Comparison of ENCODE assay signal across 22 mouse cellular contexts in the genomic region with DNA sequence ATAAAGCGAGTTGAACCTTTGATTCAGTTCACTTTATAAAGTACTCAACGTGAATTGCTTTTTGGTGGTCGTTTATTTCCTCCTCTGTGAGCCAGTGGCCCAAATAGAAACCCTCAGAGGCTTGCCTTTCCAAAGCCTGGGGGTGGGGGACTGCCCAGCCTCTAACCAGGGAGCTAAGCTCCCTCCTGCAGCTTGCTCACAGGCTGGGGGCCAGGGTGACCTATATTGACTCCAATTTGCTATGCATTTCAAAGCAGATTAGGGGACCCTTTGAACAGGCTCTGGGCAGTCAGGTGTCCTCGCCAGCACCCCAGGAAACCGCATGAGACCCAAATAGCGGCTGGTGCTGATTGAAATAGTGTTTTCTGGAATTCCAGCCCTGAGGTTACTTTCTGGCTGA.
DNase-seq lines count a peak whose midpoint lies in the region; ATAC-seq and TF ChIP-seq lines count a peak whose summit lies in the region.
"Had no signal": no experiment of that assay in that cellular context is flagged by ENCODE, and none has a peak within 500 bp of the region (broad histone marks: within the 10 kb centered on the region; RNA-seq: fewer than 3 reads in every experiment).

No protein-coding gene starts in this region.

- no peak for ATAC-seq in hindbrain, embryonic 13.5 days (ENCODE audit: low FRiP score)
- no peak for ATAC-seq in midbrain, embryonic 16.5 days
- ATAC-seq: forebrain, embryonic 13.5 days; forebrain, postnatal 0 days; hindbrain, postnatal 0 days had no signal

- DNase-seq in hindbrain, embryonic 10.5 days (ENCODE audit: low spot score) = no peak
- DNase-seq in midbrain, embryonic 10.5 days (ENCODE audit: low spot score) = no peak
- peak; percentile 10 for DNase-seq in brain, embryonic 14.5 days (ENCODE audit: low read depth)
- DNase-seq in retina, postnatal 1 day = peak; percentile 73
- DNase-seq in kidney, postnatal 14 days = no peak
- DNase-seq: adrenal gland, adult 2 months; adrenal gland, postnatal 25 days; cerebellum, adult 11 months; cerebellum, adult 8-10 months; cerebellum, postnatal 14 days; embryo, embryonic 11 days; forebrain, postnatal 0 days; gastrocnemius, postnatal 14 days; heart, postnatal 36 days had no signal

- no peaks in the 10 kb centered on the region for H3K36me3 ChIP-seq in hindbrain, embryonic 10.5 days
- H3K36me3 ChIP-seq in hindbrain, embryonic 13.5 days = no peaks in the 10 kb centered on the region
- H3K36me3 ChIP-seq in midbrain, embryonic 10.5 days = no peaks in the 10 kb centered on the region
- no peaks in the 10 kb centered on the region for H3K36me3 ChIP-seq in midbrain, embryonic 16.5 days (ENCODE audit: control insufficient read depth, insufficient read depth, low read length)
- H3K36me3 ChIP-seq: embryonic facial prominence, embryonic 13.5 days; heart, embryonic 12.5 days; hindbrain, embryonic 12.5 days had no signal

- H3K27ac ChIP-seq in hindbrain, embryonic 10.5 days = peak overlapping the region; percentile 35; the same call in 1 of the 2 replicates
- H3K27ac ChIP-seq in hindbrain, embryonic 13.5 days = no peak overlapping the region
- H3K27ac ChIP-seq in midbrain, embryonic 10.5 days (replicated peaks) = peak overlapping the region; percentile 70; the same call in 1 of the 2 replicates
- H3K27ac ChIP-seq in midbrain, embryonic 16.5 days (ENCODE audit: low read length) = no peak overlapping the region
- H3K27ac ChIP-seq: embryonic facial prominence, embryonic 13.5 days; forebrain, embryonic 13.5 days; hindbrain, embryonic 12.5 days; hindbrain, postnatal 0 days had no signal

- TF ChIP-seq POLR2A in brain, embryonic 14.5 days (IDR thresholded peaks at IDR 0.05; ENCODE audit: borderline replicate concordance, extremely low read depth, insufficient read depth, insufficient read length, poor library complexity, severe bottlenecking) = no peak

- peaks cover 4% of the 10 kb centered on the region; the same call in 1 of the 2 replicates for H3K9me3 ChIP-seq in hindbrain, embryonic 10.5 days
- H3K9me3 ChIP-seq in hindbrain, embryonic 13.5 days = no peaks in the 10 kb centered on the region
- H3K9me3 ChIP-seq in midbrain, embryonic 10.5 days (replicated peaks) = 0 out of 2 replicates have a peak, but pooled peaks cover 3% of the 10 kb centered on the region
- H3K9me3 ChIP-seq in midbrain, embryonic 16.5 days (replicated peaks; ENCODE audit: control insufficient read depth, low read length, poor library complexity, severe bottlenecking) = no peaks in the 10 kb centered on the region
- H3K9me3 ChIP-seq: embryonic facial prominence, embryonic 13.5 days; forebrain, embryonic 13.5 days; heart, embryonic 12.5 days; hindbrain, embryonic 12.5 days had no signal

- WGBS in hindbrain, embryonic 10.5 days = 17% methylated on average over 6 of the region's 6 CpGs
- WGBS in hindbrain, embryonic 13.5 days = 24% methylated on average over 6 of the region's 6 CpGs
- 11% methylated on average over 6 of the region's 6 CpGs for WGBS in midbrain, embryonic 10.5 days
- 16% methylated on average over 6 of the region's 6 CpGs for WGBS in midbrain, embryonic 16.5 days

- peaks cover 29% of the 10 kb centered on the region for H3K4me1 ChIP-seq in hindbrain, embryonic 10.5 days (replicated peaks)
- peaks cover 17% of the 10 kb centered on the region for H3K4me1 ChIP-seq in hindbrain, embryonic 13.5 days (replicated peaks)
- H3K4me1 ChIP-seq in midbrain, embryonic 10.5 days = peaks cover 33% of the 10 kb centered on the region
- H3K4me1 ChIP-seq in midbrain, embryonic 16.5 days (ENCODE audit: control insufficient read depth, insufficient read depth, low read length) = peaks cover 4% of the 10 kb centered on the region; the same call in 1 of the 2 replicates
- H3K4me1 ChIP-seq: forebrain, embryonic 13.5 days had no signal

- H3K9ac ChIP-seq in hindbrain, embryonic 13.5 days = no peak overlapping the region
- no peak overlapping the region for H3K9ac ChIP-seq in midbrain, embryonic 16.5 days (ENCODE audit: low read depth, low read length)
- H3K9ac ChIP-seq: embryonic facial prominence, embryonic 13.5 days; forebrain, embryonic 13.5 days; forebrain, postnatal 0 days; heart, embryonic 12.5 days; hindbrain, embryonic 12.5 days had no signal

- H3K4me2 ChIP-seq in hindbrain, embryonic 13.5 days = no peak overlapping the region
- no peak overlapping the region for H3K4me2 ChIP-seq in midbrain, embryonic 16.5 days (ENCODE audit: low read length)
- H3K4me2 ChIP-seq: embryonic facial prominence, embryonic 13.5 days; forebrain, embryonic 13.5 days; heart, embryonic 12.5 days; hindbrain, embryonic 12.5 days had no signal

- H3K4me3 ChIP-seq in hindbrain, embryonic 10.5 days = no peak overlapping the region
- H3K4me3 ChIP-seq in hindbrain, embryonic 13.5 days = no peak overlapping the region
- H3K4me3 ChIP-seq in midbrain, embryonic 10.5 days = no peak overlapping the region
- no peak overlapping the region for H3K4me3 ChIP-seq in midbrain, embryonic 16.5 days (ENCODE audit: low read depth, low read length)
- H3K4me3 ChIP-seq: embryonic facial prominence, embryonic 13.5 days; forebrain, embryonic 13.5 days; heart, embryonic 12.5 days; hindbrain, embryonic 12.5 days had no signal

- H3K27me3 ChIP-seq in hindbrain, embryonic 10.5 days (ENCODE audit: insufficient read depth, poor library complexity, severe bottlenecking) = no peaks in the 10 kb centered on the region
- no peaks in the 10 kb centered on the region for H3K27me3 ChIP-seq in hindbrain, embryonic 13.5 days
- no peaks in the 10 kb centered on the region for H3K27me3 ChIP-seq in midbrain, embryonic 10.5 days (ENCODE audit: low read depth, poor library complexity, severe bottlenecking)
- H3K27me3 ChIP-seq in midbrain, embryonic 16.5 days (ENCODE audit: control insufficient read depth, insufficient read depth, low read depth, low read length) = no peaks in the 10 kb centered on the region
- H3K27me3 ChIP-seq: CH12.LX; embryonic facial prominence, embryonic 13.5 days; forebrain, embryonic 13.5 days; heart, embryonic 12.5 days; hindbrain, embryonic 12.5 days had no signal

- no peak for TF ChIP-seq CTCF in brain, embryonic 14.5 days (IDR thresholded peaks at IDR 0.05; ENCODE audit: borderline replicate concordance, extremely low read depth, insufficient read depth, insufficient read length)

Comparison
In these comparisons a context has a peak if more than half of its experiments do, and no peak if none do; other contexts are left out.
1. H3K27ac ChIP-seq: peak in hindbrain, embryonic 10.5 days (single experiment) and midbrain, embryonic 10.5 days (single experiment); none in hindbrain, embryonic 13.5 days (single experiment) and midbrain, embryonic 16.5 days (single experiment).
2. DNase-seq: peak in brain, embryonic 14.5 days (single experiment) and retina, postnatal 1 day (single experiment); none in hindbrain, embryonic 10.5 days (single experiment), midbrain, embryonic 10.5 days (single experiment) and kidney, postnatal 14 days (single experiment).